Mouse (Mus musculus): ENCODE measurements around the gene Fam208b.
A peak's percentile ranks its signal among the peaks of the same experiment; 100 is the strongest.

DNA sequence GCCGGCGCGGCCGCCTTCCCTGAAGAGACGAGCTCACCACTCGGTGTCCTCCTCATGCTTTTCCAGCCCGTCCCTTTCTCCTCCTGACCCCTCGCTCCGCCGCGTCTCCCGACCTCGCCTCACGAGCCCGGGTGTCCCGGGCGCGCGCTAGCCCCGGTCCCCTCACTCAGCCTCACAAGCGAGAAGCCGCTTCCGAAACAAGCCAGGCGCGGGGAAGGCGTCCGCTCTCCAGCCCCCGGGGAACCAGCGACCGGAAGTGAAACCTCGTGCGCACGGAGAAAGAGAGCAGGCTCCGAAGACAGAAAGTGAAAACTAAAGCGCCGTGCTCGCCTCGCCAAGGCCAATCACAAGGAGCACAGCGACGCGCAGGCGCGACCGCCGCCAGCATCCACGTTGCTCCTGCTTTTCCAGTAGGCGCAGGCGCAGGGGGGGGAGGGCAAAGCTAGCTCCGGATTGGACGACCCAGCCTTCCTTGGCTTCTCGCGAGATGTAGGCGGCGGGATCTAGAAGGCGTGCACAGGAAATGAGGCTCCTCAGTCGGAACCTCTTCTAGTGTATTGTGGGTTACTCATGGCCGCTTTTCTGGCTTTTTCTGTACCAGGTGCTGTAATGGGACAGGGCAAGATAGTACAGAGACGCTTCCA is at the start of gene Fam208b:
- no peak for TF ChIP-seq CTCF (IDR thresholded peaks at IDR 0.05; ENCODE audit: borderline replicate concordance, insufficient read depth, low read length)
- peak; percentile 69 for TF ChIP-seq POLR2A (IDR thresholded peaks at IDR 0.05; ENCODE audit: low read depth, low read length)

Data from embryonic fibroblast, embryonic 13.5 days (primary cell).